ENCODE assay signal across 23 mouse cellular contexts in the genomic region with DNA sequence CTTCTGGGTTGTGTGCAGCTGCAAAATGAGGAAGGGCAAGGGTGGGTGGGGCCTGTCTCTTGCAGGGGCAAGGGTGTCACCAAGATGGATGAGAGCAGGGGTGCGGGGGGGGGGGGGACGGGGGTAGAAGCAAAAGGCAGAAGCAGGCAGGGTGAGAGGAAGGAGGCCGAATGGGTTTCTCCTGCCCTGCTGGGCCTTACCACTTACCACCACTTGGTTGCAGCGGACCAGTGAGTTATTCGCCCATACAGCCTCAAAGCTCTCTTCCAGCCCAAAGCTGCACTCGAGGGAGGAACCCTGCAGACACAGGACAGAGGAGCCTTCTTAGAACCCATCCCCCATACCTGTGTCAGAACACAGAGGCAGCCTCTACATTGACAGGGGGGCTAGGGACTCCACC. TPM values are rescaled to one million over a fixed set of nuclear protein-coding genes. Genes with fewer than 3 reads are reported as not detected.
A peak's percentile ranks its signal among the peaks of the same experiment; 100 is the strongest.
DNase-seq lines count a peak whose midpoint lies in the region; ATAC-seq and TF ChIP-seq lines count a peak whose summit lies in the region.
"Had no signal": no experiment of that assay in that cellular context is flagged by ENCODE, and none has a peak within 500 bp of the region (broad histone marks: within the 10 kb centered on the region; RNA-seq: fewer than 3 reads in every experiment).

No protein-coding gene starts in this region.

- H3K36me3 ChIP-seq in hindbrain, embryonic 10.5 days = 0 out of 2 replicates have a peak, but pooled peaks cover 4% of the 10 kb centered on the region
- no peaks in the 10 kb centered on the region for H3K36me3 ChIP-seq in hindbrain, embryonic 13.5 days
- peaks cover 67 to 94% of the 10 kb centered on the region in 2 experiments for H3K36me3 ChIP-seq in CH12.LX (replicated peaks in 1 of 2; ENCODE audit: control insufficient read depth in 1 of 2, insufficient read depth in 1 of 2, low read length in 1 of 2)
- peaks cover 8% of the 10 kb centered on the region for H3K36me3 ChIP-seq in limb, embryonic 10.5 days
- H3K36me3 ChIP-seq: embryonic facial prominence, embryonic 12.5 days; hindbrain, embryonic 15.5 days; midbrain, embryonic 12.5 days had no signal

- DNase-seq in hindbrain, embryonic 10.5 days (ENCODE audit: low spot score) = no peak
- no peak for DNase-seq in CH12.LX (ENCODE audit: extremely low read depth)
- DNase-seq in limb, embryonic 10.5 days (ENCODE audit: low spot score) = no peak
- DNase-seq in thymus, postnatal 10 days (ENCODE audit: low spot score in 2 of 2) = peak; percentile 41 to 42
- no peak for DNase-seq in frontal cortex, postnatal 14 days (ENCODE audit: low spot score in 2 of 2)
- DNase-seq in kidney, adult 9 months = no peak
- DNase-seq: adrenal gland, postnatal 36 days; cerebellum, postnatal 25 days; heart, adult 11 months; kidney, adult 18-20 months; kidney, postnatal 25 days; lung, postnatal 14 days; right cerebral cortex, postnatal 14 days had no signal

- no peak for TF ChIP-seq EP300 in CH12.LX (IDR thresholded peaks at IDR 0.05; ENCODE audit: low read length)

- no peak overlapping the region for H3K9ac ChIP-seq in hindbrain, embryonic 13.5 days
- no peak overlapping the region for H3K9ac ChIP-seq in CH12.LX (ENCODE audit: insufficient read depth, low read depth)
- H3K9ac ChIP-seq: embryonic facial prominence, embryonic 12.5 days; hindbrain, embryonic 15.5 days; midbrain, embryonic 12.5 days had no signal

- peak overlapping the region; percentile 16; the same call in 1 of the 2 replicates for H3K27ac ChIP-seq in hindbrain, embryonic 10.5 days
- no peak overlapping the region for H3K27ac ChIP-seq in hindbrain, embryonic 13.5 days
- no peak overlapping the region for H3K27ac ChIP-seq in CH12.LX (ENCODE audit: insufficient read depth, low read depth)
- 0 out of 2 replicates have a peak overlapping the region, but pooled peaks have one; percentile 71 for H3K27ac ChIP-seq in limb, embryonic 10.5 days
- H3K27ac ChIP-seq: embryonic facial prominence, embryonic 12.5 days; hindbrain, embryonic 15.5 days; midbrain, embryonic 12.5 days had no signal

- H3K4me1 ChIP-seq in hindbrain, embryonic 10.5 days (replicated peaks) = peaks cover 52% of the 10 kb centered on the region
- peaks cover 48% of the 10 kb centered on the region for H3K4me1 ChIP-seq in hindbrain, embryonic 13.5 days (replicated peaks)
- H3K4me1 ChIP-seq in CH12.LX (ENCODE audit: control insufficient read depth in 1 of 2, insufficient read depth in 2 of 2) = peaks cover 13 to 62% of the 10 kb centered on the region in 2 experiments
- peaks cover 72% of the 10 kb centered on the region for H3K4me1 ChIP-seq in limb, embryonic 10.5 days

- in situ Hi-C loops in CH12.LX (cut with MboI; ENCODE audit: low pct_ligation_motif_present, low pct_unique_long_range_greater_than_20kb, low sequenced_read_pairs) = no loop called here

- H3K27me3 ChIP-seq in hindbrain, embryonic 10.5 days (ENCODE audit: insufficient read depth, poor library complexity, severe bottlenecking) = no peaks in the 10 kb centered on the region
- H3K27me3 ChIP-seq in hindbrain, embryonic 13.5 days = 0 out of 2 replicates have a peak, but pooled peaks cover 6% of the 10 kb centered on the region
- H3K27me3 ChIP-seq in CH12.LX (replicated peaks) = no peaks in the 10 kb centered on the region
- H3K27me3 ChIP-seq in limb, embryonic 10.5 days (ENCODE audit: low read depth, poor library complexity, severe bottlenecking) = no peaks in the 10 kb centered on the region
- H3K27me3 ChIP-seq: embryonic facial prominence, embryonic 12.5 days; hindbrain, embryonic 15.5 days; midbrain, embryonic 12.5 days had no signal

- no peak overlapping the region for H3K4me3 ChIP-seq in hindbrain, embryonic 10.5 days
- no peak overlapping the region for H3K4me3 ChIP-seq in hindbrain, embryonic 13.5 days
- no peak overlapping the region for H3K4me3 ChIP-seq in CH12.LX (replicated peaks in 1 of 3; ENCODE audit: low read depth in 2 of 3, low read length in 2 of 3, poor library complexity in 1 of 3)
- H3K4me3 ChIP-seq in limb, embryonic 10.5 days = no peak overlapping the region
- H3K4me3 ChIP-seq: embryonic facial prominence, embryonic 12.5 days; hindbrain, embryonic 15.5 days; midbrain, embryonic 12.5 days had no signal

- no peaks in the 10 kb centered on the region for H3K79me2 ChIP-seq in CH12.LX (replicated peaks; ENCODE audit: control insufficient read depth, extremely low read depth, insufficient read depth, poor library complexity, severe bottlenecking)

- peak in 1 of 2 experiments; percentile 25; a peak in 1 of 4 replicates for TF ChIP-seq CTCF in CH12.LX (conservative IDR thresholded peaks at IDR 0.05 in 1 of 2, IDR thresholded peaks at IDR 0.05 in 1 of 2; ENCODE audit: low read depth in 2 of 2, low read length in 2 of 2)

- WGBS in hindbrain, embryonic 10.5 days = 65% methylated on average over 5 of the region's 6 CpGs
- WGBS in hindbrain, embryonic 13.5 days = 55% methylated on average over 4 of the region's 6 CpGs
- 57% methylated on average over 4 of the region's 6 CpGs for WGBS in limb, embryonic 10.5 days

- H3K9me3 ChIP-seq in hindbrain, embryonic 10.5 days = no peaks in the 10 kb centered on the region
- no peaks in the 10 kb centered on the region for H3K9me3 ChIP-seq in hindbrain, embryonic 13.5 days
- H3K9me3 ChIP-seq in CH12.LX (replicated peaks; ENCODE audit: low read length) = no peaks in the 10 kb centered on the region
- H3K9me3 ChIP-seq in limb, embryonic 10.5 days (replicated peaks) = no peaks in the 10 kb centered on the region
- H3K9me3 ChIP-seq: embryonic facial prominence, embryonic 12.5 days; hindbrain, embryonic 15.5 days; midbrain, embryonic 12.5 days had no signal

- TF ChIP-seq POLR2A in CH12.LX (IDR thresholded peaks at IDR 0.05; ENCODE audit: low read depth, low read length) = no peak

- dilution Hi-C loops in CH12.LX (cut with MboI; ENCODE audit: extremely low pct_ligation_motif_present, extremely low pct_unique_long_range_greater_than_20kb, low sequenced_read_pairs) = no loop called here

- TF ChIP-seq RAD21 in CH12.LX (IDR thresholded peaks at IDR 0.05; ENCODE audit: low read depth, low read length) = no peak; the same call in none of the 2 replicates

- no peak overlapping the region for H3K4me2 ChIP-seq in hindbrain, embryonic 13.5 days
- no peak overlapping the region for H3K4me2 ChIP-seq in CH12.LX (ENCODE audit: insufficient read depth, low read depth, poor library complexity, severe bottlenecking)
- H3K4me2 ChIP-seq: embryonic facial prominence, embryonic 12.5 days; hindbrain, embryonic 15.5 days; midbrain, embryonic 12.5 days had no signal

- no peak for ATAC-seq in hindbrain, embryonic 13.5 days (ENCODE audit: low FRiP score)

TF ChIP-seq in CH12.LX, 34 proteins besides CTCF, POLR2A, EP300 and RAD21:
- TF ChIP-seq GABPA (IDR thresholded peaks at IDR 0.05; ENCODE audit: insufficient replicate concordance, low read depth, low read length) (no peak), SMC3 (IDR thresholded peaks at IDR 0.05; ENCODE audit: low read depth, low read length) (peak; percentile 25), USF1 (IDR thresholded peaks at IDR 0.05; ENCODE audit: low read depth, low read length) (no peak), PAX5 (IDR thresholded peaks at IDR 0.05; ENCODE audit: low read length) (no peak), KAT2A (IDR thresholded peaks at IDR 0.05; ENCODE audit: insufficient replicate concordance, low read length) (no peak)
TF ChIP-seq in CH12.LX: peak in this region for 1.

RNA-seq across cellular contexts. Expression of a gene that starts 24.9 kb away (rescaled TPM):
- 24.6 and 28.5 TPM in 2 replicates for polyA plus RNA-seq in hindbrain, embryonic 10.5 days (2016; fragmentation: Nextera tagmentation; extraction: Ambion mirVana)
- 9.1 and 11.3 TPM in 2 replicates for polyA plus RNA-seq in hindbrain, embryonic 13.5 days (2015; fragmentation: Nextera tagmentation; extraction: Ambion mirVana)
- total RNA-seq in CH12.LX (2012; rRNA removed) (69.2 and 73.8 TPM in 2 replicates), CH12.LX (2014; rRNA removed) (20.4 and 27.7 TPM in 2 replicates)
- polyA plus RNA-seq in CH12.LX (2012; ENCODE audit: insufficient read length, low read depth) = 49.3 and 63.2 TPM in 2 replicates
- polyA plus RNA-seq in limb, embryonic 10.5 days (2016; fragmentation: Nextera tagmentation; extraction: Ambion mirVana) = 27.9 and 30.9 TPM in 2 replicates

RNA-seq across cellular contexts. Expression of a gene that starts 25.2 kb away (rescaled TPM):
- not detected in 2 replicates for polyA plus RNA-seq in hindbrain, embryonic 10.5 days (2016; fragmentation: Nextera tagmentation; extraction: Ambion mirVana)
- not detected in 2 replicates for polyA plus RNA-seq in hindbrain, embryonic 13.5 days (2015; fragmentation: Nextera tagmentation; extraction: Ambion mirVana)
- total RNA-seq in CH12.LX (2012; rRNA removed) (0.89 and 1.3 TPM in 2 replicates), CH12.LX (2014; rRNA removed) (0.77 and 0.90 TPM in 2 replicates)
- 1.0 and 1.4 TPM in 2 replicates for polyA plus RNA-seq in CH12.LX (2012; ENCODE audit: insufficient read length, low read depth)
- polyA plus RNA-seq in limb, embryonic 10.5 days (2016; fragmentation: Nextera tagmentation; extraction: Ambion mirVana) = not detected in 2 replicates
- total RNA-seq: adrenal gland, postnatal 36 days; layer of hippocampus, postnatal 10 days; left cerebral cortex, postnatal 10 days; liver, adult 2 months had no signal
- polyA plus RNA-seq: embryonic facial prominence, embryonic 12.5 days; heart, embryonic 14.5 days; hindbrain, embryonic 15.5 days; liver, adult 2 months; midbrain, embryonic 12.5 days; stomach, embryonic 14.5 days; urinary bladder, adult 2 months had no signal

RNA-seq across cellular contexts. Expression of a gene that starts 38.4 kb away (rescaled TPM):
- polyA plus RNA-seq in hindbrain, embryonic 10.5 days (2016; fragmentation: Nextera tagmentation; extraction: Ambion mirVana) = 0.20 and 0.37 TPM in 2 replicates
- polyA plus RNA-seq in hindbrain, embryonic 13.5 days (2015; fragmentation: Nextera tagmentation; extraction: Ambion mirVana) = 0.21 and 0.58 TPM in 2 replicates
- total RNA-seq in CH12.LX (2012; rRNA removed) = 0.04 and 0.17 TPM in 2 replicates
- 0.04 TPM in 1 of 2 replicates, not detected in the other for total RNA-seq in CH12.LX (2014; rRNA removed)
- polyA plus RNA-seq in CH12.LX (2012; ENCODE audit: insufficient read length, low read depth) = not detected in 2 replicates
- 0.24 and 0.31 TPM in 2 replicates for polyA plus RNA-seq in limb, embryonic 10.5 days (2016; fragmentation: Nextera tagmentation; extraction: Ambion mirVana)
- total RNA-seq: liver, adult 2 months had no signal
- polyA plus RNA-seq: heart, embryonic 14.5 days; midbrain, embryonic 12.5 days had no signal

Comparison
In these comparisons a context has a peak if more than half of its experiments do, and no peak if none do; other contexts are left out.
1. H3K27ac ChIP-seq: peak in hindbrain, embryonic 10.5 days (single experiment) and limb, embryonic 10.5 days (single experiment); none in hindbrain, embryonic 13.5 days (single experiment) and CH12.LX (single experiment).
2. DNase-seq: peak in thymus, postnatal 10 days (2 of 2); none in hindbrain, embryonic 10.5 days (single experiment), CH12.LX (single experiment), limb, embryonic 10.5 days (single experiment), frontal cortex, postnatal 14 days (0 of 2) and kidney, adult 9 months (single experiment).